Mouse (Mus musculus) liver, embryonic 13.5 days (tissue): ENCODE results near the gene Serpina12. TPM values are rescaled to one million over a fixed set of nuclear protein-coding genes. Genes with fewer than 3 reads are reported as not detected.

ENCODE experiments used
- ATAC-seq: fragments of 200-750 bp; cut with Nextera tagmentation; 2 replicates; pipeline ENCODE4 v1.8.0; 2017; ENCODE audit warnings: low read depth, mild to moderate bottlenecking, moderate number of reproducible peaks, moderate library complexity
- DNase-seq: peaks from one replicate; pipeline ENCODE4 v3.0.0; 2022
- H3K27ac ChIP-seq: fragments of 300-500 bp; sonication (generic); 2 replicates; pipeline ENCODE4 v1.5.1; 2015; ENCODE audit warnings: moderate library complexity, mild to moderate bottlenecking, inconsistent platforms
- H3K27me3 ChIP-seq: fragments of 300-500 bp; sonication (generic); 2 replicates; pipeline ENCODE4 v1.6.1; 2015; ENCODE audit warnings: mild to moderate bottlenecking, inconsistent platforms
- H3K36me3 ChIP-seq: fragments of 300-500 bp; sonication (generic); 2 replicates; pipeline ENCODE4 v1.6.1; 2015; ENCODE audit warnings: mild to moderate bottlenecking, inconsistent platforms
- H3K4me1 ChIP-seq: fragments of 300-500 bp; sonication (generic); replicated peaks from 2 replicates; pipeline ENCODE4 v1.6.1; 2015; ENCODE audit warnings: inconsistent platforms
- H3K4me2 ChIP-seq: fragments of 300-500 bp; sonication (generic); 2 replicates; pipeline ENCODE4 v1.6.1; 2015; ENCODE audit warnings: inconsistent platforms, mild to moderate bottlenecking, moderate library complexity
- H3K4me3 ChIP-seq: fragments of 300-500 bp; sonication (generic); replicated peaks from 2 replicates; pipeline ENCODE4 v1.5.1; 2015; ENCODE audit warnings: mild to moderate bottlenecking, inconsistent platforms
- H3K9ac ChIP-seq: fragments of 300-500 bp; sonication (generic); 2 replicates; pipeline ENCODE4 v1.6.1; 2015; ENCODE audit warnings: mild to moderate bottlenecking, inconsistent platforms
- H3K9me3 ChIP-seq: fragments of 300-500 bp; sonication (generic); replicated peaks from 2 replicates; pipeline ENCODE4 v1.6.1; 2016; ENCODE audit warnings: inconsistent platforms
- WGBS: fragments of 180-500 bp; shearing (Covaris S2); methylation state at CpG from one replicate; pipeline ENCODE4 v1.1.7; 2015; ENCODE audit not compliant: insufficient replicate concordance; 5-methylcytosine and 5-hydroxymethylcytosine counted together
- polyA plus RNA-seq: library from polyadenylated mRNA; unstranded; fragments of >200 nt; fragmentation: Nextera tagmentation; extraction: Ambion mirVana; gene quantifications from 2 replicates; pipeline ENCODE4 v1.2.1, GENCODE M21; 2015

Serpina12 gene
- polyA plus RNA-seq, 1 experiment from 2014 or later, result not detected

- H3K27me3 ChIP-seq, result no peaks in the 10 kb centered on the region
- H3K9me3 ChIP-seq, result no peaks in the 10 kb centered on the region
- DNase-seq, result no peak
- H3K9ac ChIP-seq, result no peak overlapping the region
- 46% methylated on average over 5 of the region's 5 CpGs for WGBS
- H3K27ac ChIP-seq, result no peak overlapping the region
- H3K36me3 ChIP-seq, result no peaks in the 10 kb centered on the region
- no peak overlapping the region for H3K4me2 ChIP-seq
- H3K4me3 ChIP-seq, result no peak overlapping the region
- ATAC-seq, result no peak
- peaks cover 4% of the 10 kb centered on the region for H3K4me1 ChIP-seq
Measured at GRCm38 (mm10) chr12:103985868-103986267, 58.4 kb downstream of the Serpina12 start.

DNA sequence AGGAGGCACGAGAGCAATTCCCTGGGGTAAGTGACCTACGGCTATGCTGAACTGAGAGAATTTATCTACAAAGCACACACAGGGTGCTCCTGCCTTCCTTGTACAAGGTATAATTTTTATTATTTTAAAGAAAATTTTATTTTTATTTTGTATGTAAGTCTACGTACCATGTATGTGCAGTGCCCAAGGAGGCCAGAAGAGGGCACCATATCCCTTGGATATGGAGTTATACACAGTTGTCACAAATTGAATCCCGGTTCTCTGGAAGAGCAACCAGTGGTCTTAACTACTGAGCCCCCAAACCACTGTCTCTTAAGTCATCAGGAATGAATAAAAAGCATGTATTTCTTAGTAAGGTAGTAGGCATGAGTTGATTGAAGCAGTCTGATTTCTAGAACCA is 59.3 kb downstream of the Serpina12 start:
- H3K4me1 ChIP-seq, result peaks cover 4% of the 10 kb centered on the region; the same call in 1 of the 2 replicates
- H3K9ac ChIP-seq, result no peak overlapping the region
- ATAC-seq (no peak), DNase-seq (no peak)
- H3K4me3 ChIP-seq, result no peak overlapping the region
- H3K4me2 ChIP-seq, result no peak overlapping the region
- no peaks in the 10 kb centered on the region for H3K27me3 ChIP-seq
- no peaks in the 10 kb centered on the region for H3K9me3 ChIP-seq
- H3K27ac ChIP-seq, result no peak overlapping the region
- no peaks in the 10 kb centered on the region for H3K36me3 ChIP-seq
- WGBS, result 60% methylated on average over 4 of the region's 4 CpGs

DNA sequence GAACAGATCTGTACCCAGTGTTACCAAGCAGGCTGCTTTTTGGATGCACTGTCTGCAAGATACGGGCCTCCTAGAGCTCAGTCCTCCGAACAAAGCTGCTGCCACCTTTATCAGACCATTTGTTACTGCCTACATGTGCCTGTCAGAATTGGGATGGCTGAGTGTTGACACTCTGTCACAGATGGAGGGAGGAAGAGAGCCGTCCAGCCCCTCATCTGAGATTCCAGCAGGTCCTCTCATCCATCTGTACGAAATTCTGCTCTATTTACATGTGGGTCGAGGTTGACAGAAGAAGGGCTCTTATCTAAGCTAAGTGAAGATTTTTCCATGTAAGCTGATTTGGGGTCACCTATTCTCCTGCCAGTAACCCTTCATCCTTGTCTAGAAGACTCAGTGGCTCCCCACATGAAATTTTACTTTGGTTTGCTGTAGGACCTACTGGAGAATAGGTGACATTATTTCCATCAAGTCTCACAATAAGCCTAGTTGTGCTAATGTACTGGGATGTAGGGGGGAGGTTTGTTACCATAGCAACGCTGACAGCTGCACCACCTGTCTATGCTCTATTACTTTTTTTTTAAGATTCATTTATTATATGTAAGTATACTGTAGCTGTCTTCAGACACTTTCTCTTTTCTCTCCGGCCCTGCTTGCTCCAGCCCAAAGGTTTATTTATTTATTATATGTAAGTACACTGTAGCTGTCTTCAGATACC is 62.4 kb downstream of the Serpina12 start:
- H3K27me3 ChIP-seq, result no peaks in the 10 kb centered on the region
- no peak for ATAC-seq
- H3K36me3 ChIP-seq, result no peaks in the 10 kb centered on the region
- H3K27ac ChIP-seq, result no peak overlapping the region
- no peak overlapping the region for H3K9ac ChIP-seq
- H3K4me3 ChIP-seq, result no peak overlapping the region
- H3K4me1 ChIP-seq, result no peaks in the 10 kb centered on the region
- H3K4me2 ChIP-seq, result no peak overlapping the region
- no peak for DNase-seq
- 63% methylated on average over 7 of the region's 7 CpGs for WGBS
- H3K9me3 ChIP-seq, result no peaks in the 10 kb centered on the region

Other genes with a start within 250 kb of the Serpina12 start
- gene Serpina1b, start 214.1 kb downstream of the Serpina12 start, polyA plus RNA-seq, result 465 and 505 TPM in 2 replicates
- gene Serpina1a, start 180.9 kb downstream of the Serpina12 start, polyA plus RNA-seq, result 280 and 331 TPM in 2 replicates
- 90.8 and 93.1 TPM in 2 replicates for gene Serpina1c, start 139.6 kb downstream of the Serpina12 start, polyA plus RNA-seq
- 82.4 and 89.4 TPM in 2 replicates for gene Serpina1e, start 85.5 kb downstream of the Serpina12 start, polyA plus RNA-seq
- 5.0 and 5.4 TPM in 2 replicates for gene Serpina11, start 54.5 kb downstream of the Serpina12 start, polyA plus RNA-seq
- not detected in 2 replicates for gene Serpina9, start 30.7 kb downstream of the Serpina12 start, polyA plus RNA-seq
- gene Serpina5, start 56.7 kb upstream of the Serpina12 start, polyA plus RNA-seq, result 0.05 TPM in 1 of 2 replicates, not detected in the other
- not detected in 2 replicates for gene Serpina3a, start 68.3 kb upstream of the Serpina12 start, polyA plus RNA-seq
- gene Serpina3b, start 83.6 kb upstream of the Serpina12 start, polyA plus RNA-seq, result 0.06 and 0.20 TPM in 2 replicates
- not detected in 2 replicates for gene Serpina3c, start 109.4 kb upstream of the Serpina12 start, polyA plus RNA-seq
- 0.17 and 0.20 TPM in 2 replicates for gene Serpina3f, start 170.1 kb upstream of the Serpina12 start, polyA plus RNA-seq
- gene Serpina3g, start 191.8 kb upstream of the Serpina12 start, polyA plus RNA-seq, result 1.4 and 1.9 TPM in 2 replicates
- 0.12 and 0.20 TPM in 2 replicates for gene Serpina3i, start 218.7 kb upstream of the Serpina12 start, polyA plus RNA-seq